In the genomic region with DNA sequence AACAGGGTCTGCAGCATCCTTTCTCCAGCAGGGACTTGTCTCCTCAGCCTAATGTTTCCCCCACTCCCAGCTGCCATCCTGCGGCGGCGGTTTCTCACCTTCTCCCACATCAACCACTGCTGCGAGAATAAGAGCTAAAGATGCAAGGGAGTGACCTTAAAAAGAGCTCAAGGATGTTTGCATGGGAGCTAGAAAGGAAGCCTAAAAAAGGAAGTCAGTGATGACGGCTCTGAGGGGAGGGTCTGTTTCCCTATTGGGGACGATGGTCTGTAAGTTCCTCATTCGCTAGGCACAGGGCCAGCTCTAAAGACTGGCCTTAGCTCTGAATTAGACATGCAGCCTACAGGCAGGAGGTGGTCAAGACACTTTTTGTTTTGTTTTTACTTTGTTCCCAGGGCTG, we compare ENCODE assay signal across 8 mouse cellular contexts. TPM values are rescaled to one million over a fixed set of nuclear protein-coding genes. Genes with fewer than 3 reads are reported as not detected.
DNase-seq lines count a peak whose midpoint lies in the region; ATAC-seq lines count a peak whose summit lies in the region.

No protein-coding gene starts in this region.

- no peak overlapping the region for H3K9ac ChIP-seq in forebrain, embryonic 13.5 days

- ATAC-seq in megakaryocyte, adult 5-6 weeks (ENCODE audit: poor library complexity, severe bottlenecking), result peak; percentile 94
- ATAC-seq in forebrain, embryonic 13.5 days, result no peak

- no peak overlapping the region for H3K27ac ChIP-seq in forebrain, embryonic 13.5 days

- H3K4me1 ChIP-seq in forebrain, embryonic 13.5 days, result 0 out of 2 replicates have a peak, but pooled peaks cover 5% of the 10 kb centered on the region

- no peaks in the 10 kb centered on the region for H3K36me3 ChIP-seq in forebrain, embryonic 13.5 days (ENCODE audit: poor library complexity, severe bottlenecking)

- DNase-seq in embryo, embryonic 10 days (ENCODE audit: low spot score), result peak; percentile 7
- no peak for DNase-seq in embryo, embryonic 10.5 days (ENCODE audit: low spot score)
- peak; percentile 32 for DNase-seq in thymus, postnatal 14 days
- DNase-seq in thymus, adult 18-20 months, result no peak
- DNase-seq in heart, postnatal 10 days, result peak; percentile 29 to 46
- DNase-seq in Muller cell, postnatal 12 days (ENCODE audit: inconsistent ontology term), result no peak

- no peak overlapping the region for H3K4me2 ChIP-seq in forebrain, embryonic 13.5 days

- 69% methylated on average over 7 of the region's 7 CpGs for WGBS in forebrain, embryonic 13.5 days

- no peaks in the 10 kb centered on the region for H3K27me3 ChIP-seq in forebrain, embryonic 13.5 days

- no peak overlapping the region for H3K4me3 ChIP-seq in forebrain, embryonic 13.5 days

- intact Hi-C loops in heart, postnatal 10 days (cut with DNase I), result no loop called here

- H3K9me3 ChIP-seq in forebrain, embryonic 13.5 days (replicated peaks), result no peaks in the 10 kb centered on the region

RNA-seq across cellular contexts. Expression of a gene that starts 1.3 kb away (rescaled TPM):
- under 1 TPM; 0.30 to 0.60 TPM for total RNA-seq in heart, postnatal 10 days (2021)
- total RNA-seq in megakaryocyte, adult 5-6 weeks (2015), result 2.3 and 3.9 TPM in 2 replicates
- total RNA-seq in megakaryocyte, adult 5-6 weeks (2017), result 1.3 and 1.8 TPM in 2 replicates
- polyA plus RNA-seq in forebrain, embryonic 13.5 days (2015; fragmentation: Nextera tagmentation; extraction: Ambion mirVana), result 0.58 and 0.68 TPM in 2 replicates

RNA-seq across cellular contexts. Expression of a gene that starts 50.7 kb away (rescaled TPM):
- 100 to 1,000 TPM; 708 to 807 TPM for total RNA-seq in heart, postnatal 10 days (2021)
- total RNA-seq in megakaryocyte, adult 5-6 weeks (2015), result 699 and 817 TPM in 2 replicates
- 576 and 610 TPM in 2 replicates for total RNA-seq in megakaryocyte, adult 5-6 weeks (2017)
- 749 and 783 TPM in 2 replicates for polyA plus RNA-seq in forebrain, embryonic 13.5 days (2015; fragmentation: Nextera tagmentation; extraction: Ambion mirVana)

Comparison
In these comparisons a context has a peak if more than half of its experiments do, and no peak if none do; other contexts are left out.
1. DNase-seq: peak in embryo, embryonic 10 days (single experiment), thymus, postnatal 14 days (single experiment) and heart, postnatal 10 days (2 of 2); none in embryo, embryonic 10.5 days (single experiment), thymus, adult 18-20 months (0 of 2) and Muller cell, postnatal 12 days (single experiment).